Mouse (Mus musculus) lung, postnatal 0 days (tissue): Measurements from ENCODE around the gene Nfkbia.

ENCODE experiments used
- CTCF ChIP-seq: IDR thresholded peaks from 2 replicates; pipeline ENCODE4 v1.5.1; 2016; ENCODE audit warnings: antibody characterized with exemption, mild to moderate bottlenecking
- EP300 ChIP-seq: IDR thresholded peaks from 2 replicates; pipeline ENCODE4 v1.6.1; 2016; ENCODE audit warnings: antibody characterized with exemption, mild to moderate bottlenecking, control low read depth

GRCm38 (mm10) chr12:55482732-55483131 is 9.7 kb downstream of the Nfkbia start:
- TF ChIP-seq CTCF (no peak), EP300 (no peak)
